Mouse (Mus musculus) adipocyte (in vitro differentiated cells): Measurements from ENCODE around the gene Hebp1.

ENCODE experiments used
- DNase-seq: peaks from one replicate; pipeline ENCODE4 v3.0.0-alpha.2; 2016; ENCODE audit warnings: low spot score

Hebp1 gene

GRCm38 (mm10) chr6:135196707-135197106 is 1.1 kb downstream of the Hebp1 start:
- DNase-seq, result no peak

DNA sequence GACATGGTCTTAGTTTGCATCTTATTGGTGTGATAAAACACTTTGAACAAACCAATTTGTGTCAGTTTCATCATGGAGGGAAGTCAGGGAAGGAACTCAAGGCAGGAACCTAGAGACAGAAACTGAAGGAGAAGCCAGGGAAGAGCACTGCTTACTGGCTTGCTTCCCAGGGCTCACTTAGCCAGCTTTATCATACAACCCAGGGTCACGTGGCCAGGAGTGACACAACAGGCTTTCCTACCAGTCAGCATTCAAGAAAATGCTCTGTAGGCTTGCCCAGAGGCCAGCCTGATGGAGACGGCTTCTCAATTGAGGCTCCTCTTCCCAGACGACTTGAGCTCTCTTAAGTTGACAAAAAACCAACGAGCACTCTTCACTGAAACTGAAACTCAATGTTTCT is 2.9 kb downstream of the Hebp1 start:
- no peak for DNase-seq

DNA sequence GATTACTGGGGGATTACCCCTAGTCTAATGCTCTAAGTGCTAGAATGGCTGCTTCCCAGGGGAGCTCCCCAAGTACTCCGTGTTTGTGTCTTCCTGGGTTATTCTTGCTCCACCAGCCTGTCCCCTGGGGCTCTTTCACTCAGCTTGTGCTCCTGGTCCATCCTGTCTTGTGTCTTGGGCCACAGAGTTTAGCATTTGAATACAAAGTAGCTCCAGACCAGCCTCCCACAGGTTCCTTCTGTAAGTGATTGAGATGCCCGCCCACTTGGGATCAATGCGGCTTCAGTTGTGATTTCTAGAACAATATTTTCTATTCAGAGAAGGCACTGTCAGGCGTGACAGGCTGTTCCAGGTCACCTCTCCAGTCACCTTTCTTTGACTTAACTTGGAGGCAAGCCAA is 4.1 kb downstream of the Hebp1 start:
- no peak for DNase-seq

DNA sequence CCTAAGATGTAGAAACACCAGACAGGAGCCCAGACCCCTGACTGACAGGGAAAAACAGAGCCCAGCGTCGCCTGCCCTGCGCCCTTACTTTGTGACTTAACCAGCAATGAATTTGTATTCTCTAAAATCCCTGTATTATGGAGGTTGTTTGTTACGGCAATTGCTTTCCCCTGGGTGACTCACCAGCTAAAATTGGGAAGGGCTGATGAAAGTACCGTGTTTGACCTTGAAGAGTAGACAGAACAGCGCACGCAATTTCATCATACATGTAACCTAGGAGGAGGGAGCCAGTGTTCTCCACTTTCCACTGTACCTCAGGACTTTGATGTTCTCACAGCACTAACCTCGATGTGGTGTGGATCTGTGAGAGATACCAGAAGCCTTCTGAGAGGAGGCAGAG is 4.8 kb downstream of the Hebp1 start:
- no peak for DNase-seq

GRCm38 (mm10) chr6:135191906-135192305 is 5.9 kb downstream of the Hebp1 start:
- peak; percentile 36 for DNase-seq

- DNase-seq, result no peak
Measured at GRCm38 (mm10) chr6:135190122-135190521, 7.7 kb downstream of the Hebp1 start.

- DNase-seq, result no peak
Measured at GRCm38 (mm10) chr6:135188629-135189028, 9.2 kb downstream of the Hebp1 start.

DNA sequence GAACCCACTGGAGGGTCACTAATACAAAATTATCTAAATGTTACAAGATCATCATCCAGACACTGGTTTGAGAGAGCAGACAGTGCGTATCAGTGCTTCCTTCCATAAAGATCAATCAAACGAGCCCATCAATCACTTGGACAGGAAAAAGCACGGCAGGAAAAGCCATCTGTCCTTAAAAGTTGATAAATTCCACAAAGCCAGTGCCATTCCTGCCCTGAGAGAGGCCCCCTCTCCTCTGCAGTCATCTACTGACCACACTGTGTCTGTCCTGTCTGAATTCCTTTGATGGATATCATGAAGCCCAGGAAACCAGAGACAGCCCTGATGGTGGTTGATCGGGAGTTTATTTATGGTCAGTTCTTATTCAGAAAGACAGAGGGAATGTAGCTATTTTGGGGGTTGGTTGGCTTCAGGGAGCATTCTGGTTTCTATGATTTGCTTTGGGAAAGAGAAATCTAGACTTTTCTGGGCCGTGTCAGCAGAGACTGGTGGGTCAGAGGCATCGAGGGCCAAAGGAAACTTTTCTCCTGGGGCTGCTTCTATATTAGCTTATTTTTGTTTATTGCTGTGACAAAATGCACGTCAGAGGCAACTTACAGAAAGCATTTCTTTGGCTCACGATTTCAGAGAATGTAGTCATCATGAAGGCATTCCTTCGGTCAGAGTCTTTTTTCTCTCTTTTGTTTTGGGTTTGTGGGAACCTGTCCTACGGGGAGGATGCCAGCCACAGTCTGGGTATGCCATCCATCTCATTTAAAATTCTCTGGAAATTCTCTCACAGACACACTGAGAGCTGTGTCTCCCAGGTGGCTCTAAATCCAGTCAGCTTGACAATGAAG is 10.5 kb downstream of the Hebp1 start:
- DNase-seq, result no peak

- DNase-seq, result no peak
Measured at GRCm38 (mm10) chr6:135183961-135184360, 13.9 kb downstream of the Hebp1 start.

- no peak for DNase-seq
Measured at GRCm38 (mm10) chr6:135182925-135183324, 14.9 kb downstream of the Hebp1 start.

DNA sequence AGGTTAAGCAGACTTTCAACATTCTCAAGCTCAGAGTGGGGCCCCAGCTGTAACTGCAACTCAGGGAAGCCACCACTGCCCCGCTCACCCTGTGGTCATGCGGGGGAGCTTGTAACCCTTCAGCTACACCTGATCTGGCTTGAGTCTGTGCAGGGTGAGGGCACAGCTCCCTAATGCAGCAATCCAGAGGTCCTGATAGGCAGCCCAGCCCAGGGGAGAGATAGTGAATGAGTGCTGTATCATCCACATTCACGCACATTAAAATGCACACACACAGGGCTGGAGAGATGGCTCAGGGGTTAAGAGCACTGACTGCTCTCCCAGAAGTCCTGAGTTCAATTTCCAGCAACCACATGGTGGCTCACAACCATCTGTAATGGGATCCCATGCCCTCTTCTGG is 19.2 kb downstream of the Hebp1 start:
- no peak for DNase-seq

DNA sequence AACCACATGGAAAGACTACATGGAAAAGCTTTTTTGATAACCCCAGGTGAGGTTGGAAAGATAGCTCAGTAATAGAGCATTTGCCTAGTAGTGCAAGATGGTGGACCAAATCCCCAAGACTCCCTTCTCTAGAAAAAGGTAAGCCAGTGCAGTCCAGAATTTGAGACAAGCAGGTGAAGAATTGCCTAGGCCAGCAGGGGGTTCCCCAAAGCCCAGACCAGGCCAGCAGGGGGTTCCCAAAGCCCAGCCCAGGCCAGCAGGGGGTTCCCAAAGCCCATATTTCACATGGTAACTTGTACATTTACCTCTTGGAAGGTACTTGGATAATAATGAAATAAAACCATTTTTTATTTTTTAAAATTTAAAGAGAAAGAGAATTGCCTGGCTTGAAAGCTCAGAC is 20.6 kb downstream of the Hebp1 start:
- DNase-seq, result no peak

DNA sequence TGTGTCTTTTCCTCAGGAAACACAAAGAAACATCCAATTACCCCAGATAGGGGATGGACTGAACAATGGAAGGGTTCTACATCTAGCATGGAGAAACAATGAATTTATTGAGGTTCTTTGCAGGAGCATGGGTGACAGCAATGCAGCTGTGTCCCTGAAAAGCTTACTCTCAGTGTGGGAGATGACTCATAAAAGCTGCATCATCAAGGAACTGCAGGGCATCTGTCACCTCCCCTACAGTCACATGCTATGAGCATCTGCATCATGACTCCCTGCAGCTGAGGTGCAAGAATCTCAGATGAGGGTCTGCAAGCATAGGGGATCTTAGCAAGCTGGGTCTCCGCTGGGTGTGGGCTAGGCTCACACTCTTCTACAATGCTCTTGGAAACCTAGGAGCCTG is 22.8 kb downstream of the Hebp1 start:
- DNase-seq, result no peak

DNA sequence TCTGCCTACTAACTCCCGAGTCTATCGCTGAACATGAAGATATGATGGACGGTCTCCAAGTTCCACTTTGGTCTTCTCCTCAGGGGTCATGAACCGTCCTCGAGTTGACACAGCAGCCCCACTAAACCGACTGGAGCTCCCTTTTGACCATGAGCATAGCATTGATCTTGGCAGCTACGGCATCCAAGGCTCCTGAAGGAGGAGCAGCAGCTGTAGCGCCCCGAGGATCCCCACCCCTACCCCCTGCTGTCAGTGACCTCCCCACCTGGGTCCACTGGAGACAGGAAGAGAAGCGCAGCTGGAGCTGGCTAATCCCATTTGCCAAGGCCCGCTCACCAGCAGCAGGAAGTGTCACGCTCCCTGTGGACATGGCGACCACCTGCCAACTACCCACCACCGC is 26.1 kb downstream of the Hebp1 start:
- no peak for DNase-seq

GRCm38 (mm10) chr6:135169246-135169645 is 28.6 kb downstream of the Hebp1 start:
- peak; percentile 19 for DNase-seq

- DNase-seq, result no peak
Measured at GRCm38 (mm10) chr6:135168471-135168870, 29.4 kb downstream of the Hebp1 start.

- DNase-seq, result peak; percentile 86
Measured at GRCm38 (mm10) chr6:135167380-135168311, 30.2 kb downstream of the Hebp1 start.

GRCm38 (mm10) chr6:135166712-135167111 is 31.1 kb downstream of the Hebp1 start:
- DNase-seq, result no peak

DNA sequence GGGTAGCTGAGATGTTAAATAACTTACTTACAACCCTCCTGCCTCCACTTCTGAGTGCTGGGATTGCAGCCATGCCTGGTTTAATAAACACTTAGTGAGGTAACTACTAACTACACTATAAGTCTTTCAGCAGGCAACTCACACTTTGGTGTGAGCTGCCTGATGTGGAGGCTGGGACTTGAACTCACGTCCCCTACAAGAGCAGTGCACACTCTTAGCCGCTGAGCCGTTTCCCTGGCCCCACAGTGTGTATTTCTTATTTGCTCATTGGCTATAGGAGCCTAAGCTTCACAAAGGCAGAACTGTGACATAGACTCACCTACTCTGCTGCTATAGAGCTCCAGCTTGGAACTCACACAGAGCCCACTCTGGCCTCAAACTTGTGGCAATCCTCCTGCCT is 31.6 kb downstream of the Hebp1 start:
- no peak for DNase-seq

DNA sequence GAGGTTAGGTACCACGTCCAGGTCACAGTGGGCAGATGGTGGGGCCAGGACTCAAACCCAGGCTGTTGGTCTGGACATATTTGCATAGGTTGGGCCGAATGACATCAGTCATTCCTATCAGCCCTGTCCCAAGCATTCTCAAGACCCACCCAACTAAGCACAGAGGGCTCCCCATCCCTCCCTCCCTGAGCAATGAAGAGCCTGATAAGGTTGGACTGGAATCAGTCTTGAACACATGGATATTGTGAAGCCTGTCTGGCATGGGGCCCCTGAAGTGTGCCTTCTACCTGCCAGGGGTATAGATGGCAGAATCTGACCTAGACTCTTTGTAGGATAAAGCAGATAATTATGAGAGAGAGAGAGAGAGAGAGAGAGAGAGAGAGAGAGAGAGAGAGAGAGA is 32.1 kb downstream of the Hebp1 start:
- DNase-seq, result no peak

GRCm38 (mm10) chr6:135165191-135165590 is 32.6 kb downstream of the Hebp1 start:
- DNase-seq, result peak; percentile 33

GRCm38 (mm10) chr6:135162861-135163260 is 35.0 kb downstream of the Hebp1 start:
- no peak for DNase-seq

- peak; percentile 48 for DNase-seq
Measured at GRCm38 (mm10) chr6:135162311-135162710, 35.5 kb downstream of the Hebp1 start.
